Mouse (Mus musculus): ENCODE results near the gene Zswim8.

- no peak for TF ChIP-seq CTCF (conservative IDR thresholded peaks at IDR 0.05; ENCODE audit: low read length)
- TF ChIP-seq POU5F1 (IDR thresholded peaks at IDR 0.05; ENCODE audit: borderline replicate concordance, low read length), result no peak
Measured at GRCm38 (mm10) chr14:20662740-20663139, 44.6 kb upstream of the Zswim8 start.

Measured in E14TG2a.4 (cell line).